Mouse (Mus musculus): ENCODE results near the gene Ttc13. TPM values are rescaled to one million over a fixed set of nuclear protein-coding genes. Genes with fewer than 3 reads are reported as not detected.

Gene Ttc13
- total and polyA plus RNA-seq, 3 experiments = 34.0 to 39.1 TPM; not detected in 1

GRCm38 (mm10) chr8:124758544-124758943 is 36.8 kb upstream of the Ttc13 start (continued):
- TF ChIP-seq MXI1 (IDR thresholded peaks at IDR 0.05; ENCODE audit: low read depth, low read length) (no peak), CHD2 (IDR thresholded peaks at IDR 0.05; ENCODE audit: low read length) (no peak), POLR2A (IDR thresholded peaks at IDR 0.05; ENCODE audit: control insufficient read depth in 1 of 2, insufficient read depth in 1 of 2, low read depth in 1 of 2, low read length in 2 of 2, poor library complexity in 1 of 2) (no peak), MYB (IDR thresholded peaks at IDR 0.05; ENCODE audit: low read depth, low read length) (no peak), SMC3 (IDR thresholded peaks at IDR 0.05; ENCODE audit: low read depth, low read length) (peak; percentile 73), CTCF (IDR thresholded peaks at IDR 0.05 in 2 of 3, conservative IDR thresholded peaks at IDR 0.05 in 1 of 3; ENCODE audit: control insufficient read depth in 1 of 3, insufficient read depth in 1 of 3, low read depth in 2 of 3, low read length in 3 of 3, poor library complexity in 1 of 3, severe bottlenecking in 1 of 3) (peak; percentile 70 to 78 (median 76)), MAX (IDR thresholded peaks at IDR 0.05; ENCODE audit: low read length) (no peak), RAD21 (IDR thresholded peaks at IDR 0.05; ENCODE audit: low read depth, low read length) (peak; percentile 56), ZNF384 (IDR thresholded peaks at IDR 0.05; ENCODE audit: low read depth, low read length) (no peak)

- Histone ChIP-seq H3K9ac (ENCODE audit: control insufficient read depth, low read depth, low read length, poor library complexity, severe bottlenecking) (no peak overlapping the region), H3K27me3 (ENCODE audit: control insufficient read depth in 1 of 2, insufficient read depth in 2 of 2, low read length in 2 of 2) (no peaks in the 10 kb centered on the region), H3K4me3 (ENCODE audit: control insufficient read depth in 1 of 2, insufficient read depth in 1 of 2, low read depth in 2 of 2, low read length in 2 of 2) (no peak overlapping the region), H3K27ac (ENCODE audit: control insufficient read depth, low read depth, low read length) (no peak overlapping the region), H3K4me1 (ENCODE audit: control insufficient read depth in 1 of 2, insufficient read depth in 2 of 2, low read length in 2 of 2) (peaks cover 2 to 3% of the 10 kb centered on the region in 2 experiments), H3K36me3 (ENCODE audit: control insufficient read depth in 1 of 2, insufficient read depth in 2 of 2, low read length in 2 of 2) (no peaks in the 10 kb centered on the region; a peak in 1 of 4 replicates), H3K9me3 (replicated peaks; ENCODE audit: insufficient read depth, low read length) (no peaks in the 10 kb centered on the region), H3K79me2 (ENCODE audit: control insufficient read depth, insufficient read depth, low read length, poor library complexity) (peaks cover under 1% of the 10 kb centered on the region; the same call in 1 of the 2 replicates)
- TF ChIP-seq SIN3A (IDR thresholded peaks at IDR 0.05; ENCODE audit: low read length) (no peak), CHD1 (IDR thresholded peaks at IDR 0.05; ENCODE audit: low read depth, low read length) (no peak), E2F4 (IDR thresholded peaks at IDR 0.05; ENCODE audit: borderline replicate concordance, low read depth, low read length) (no peak), CTCF (IDR thresholded peaks at IDR 0.05 in 2 of 3, conservative IDR thresholded peaks at IDR 0.05 in 1 of 3; ENCODE audit: control insufficient read depth in 1 of 3, insufficient read depth in 1 of 3, low read depth in 2 of 3, low read length in 3 of 3, poor library complexity in 1 of 3, severe bottlenecking in 1 of 3) (no peak), ELF1 (IDR thresholded peaks at IDR 0.05; ENCODE audit: low read depth, low read length) (no peak), RAD21 (IDR thresholded peaks at IDR 0.05; ENCODE audit: low read depth, low read length) (no peak), JUND (IDR thresholded peaks at IDR 0.05; ENCODE audit: low read depth, low read length) (no peak), MAX (IDR thresholded peaks at IDR 0.05; ENCODE audit: low read length) (no peak), RCOR1 (IDR thresholded peaks at IDR 0.05; ENCODE audit: low read depth, low read length) (no peak), ZC3H11A (IDR thresholded peaks at IDR 0.05; ENCODE audit: low read depth, low read length) (no peak), CHD2 (IDR thresholded peaks at IDR 0.05; ENCODE audit: low read length) (no peak), MAZ (IDR thresholded peaks at IDR 0.05; ENCODE audit: low read depth, low read length) (no peak), KAT2A (conservative IDR thresholded peaks at IDR 0.05; ENCODE audit: low read depth, low read length) (no peak), HCFC1 (IDR thresholded peaks at IDR 0.05; ENCODE audit: low read depth, low read length) (no peak)
- no peak for DNase-seq (ENCODE audit: low read depth, low spot score)
Observed at GRCm38 (mm10) chr8:124756601-124757000, 34.8 kb upstream of the Ttc13 start.

- H3K4me3 ChIP-seq (ENCODE audit: control insufficient read depth in 1 of 2, insufficient read depth in 1 of 2, low read depth in 2 of 2, low read length in 2 of 2) = no peak overlapping the region
- H3K27me3 ChIP-seq (ENCODE audit: control insufficient read depth in 1 of 2, insufficient read depth in 2 of 2, low read length in 2 of 2) = no peaks in the 10 kb centered on the region
- no peaks in the 10 kb centered on the region for H3K9me3 ChIP-seq (replicated peaks; ENCODE audit: insufficient read depth, low read length)
- TF ChIP-seq POLR2A (IDR thresholded peaks at IDR 0.05; ENCODE audit: control insufficient read depth in 1 of 2, insufficient read depth in 1 of 2, low read depth in 1 of 2, low read length in 2 of 2, poor library complexity in 1 of 2) = no peak
- no peak for TF ChIP-seq SIN3A (IDR thresholded peaks at IDR 0.05; ENCODE audit: low read length)
- TF ChIP-seq ZNF384 (IDR thresholded peaks at IDR 0.05; ENCODE audit: low read depth, low read length) = no peak
- TF ChIP-seq EP300 (IDR thresholded peaks at IDR 0.05; ENCODE audit: low read depth in 1 of 2, low read length in 2 of 2) = no peak
- peak; percentile 38; the same call in 1 of the 2 replicates for TF ChIP-seq GATA1 (IDR thresholded peaks at IDR 0.05; ENCODE audit: low read depth, low read length)
- TF ChIP-seq ZKSCAN1 (IDR thresholded peaks at IDR 0.05; ENCODE audit: low read depth, low read length) = no peak
- no peak for TF ChIP-seq ELF1 (IDR thresholded peaks at IDR 0.05; ENCODE audit: low read depth, low read length)
- TF ChIP-seq HCFC1 (IDR thresholded peaks at IDR 0.05; ENCODE audit: low read depth, low read length) = no peak
- no peak for TF ChIP-seq MYC (IDR thresholded peaks at IDR 0.05; ENCODE audit: low read depth, low read length)
- H3K9ac ChIP-seq (ENCODE audit: control insufficient read depth, low read depth, low read length, poor library complexity, severe bottlenecking) = no peak overlapping the region
- peaks cover 2 to 5% of the 10 kb centered on the region in 2 experiments for H3K4me1 ChIP-seq (ENCODE audit: control insufficient read depth in 1 of 2, insufficient read depth in 2 of 2, low read length in 2 of 2)
- H3K36me3 ChIP-seq (ENCODE audit: control insufficient read depth in 1 of 2, insufficient read depth in 2 of 2, low read length in 2 of 2) = no peaks in the 10 kb centered on the region; a peak in 1 of 4 replicates
- no peak overlapping the region for H3K27ac ChIP-seq (ENCODE audit: control insufficient read depth, low read depth, low read length)
- DNase-seq (ENCODE audit: low read depth, low spot score) = no peak
- peaks cover 2% of the 10 kb centered on the region; the same call in 1 of the 2 replicates for H3K79me2 ChIP-seq (ENCODE audit: control insufficient read depth, insufficient read depth, low read length, poor library complexity)
Observed at GRCm38 (mm10) chr8:124756153-124756552, 34.4 kb upstream of the Ttc13 start.
